Mouse (Mus musculus) induced T-regulatory cell, adult 2 months (primary cell): Measurements from ENCODE around the gene Gm17490.
"Not testable (repeated sequence)": the region's sequence is repeated elsewhere in the genome, so short reads cannot be mapped to it uniquely, and the experiment has no call there.

Experiments
- DNase-seq: peaks from one replicate; pipeline ENCODE4 v3.0.0-alpha.2; 2012; ENCODE audit warnings: low read depth

The Gm17490 gene

GRCm38 (mm10) chr2:11635035-11635434, 9.0 kb upstream of the Gm17490 start:
- peak; percentile 76 for DNase-seq

DNA sequence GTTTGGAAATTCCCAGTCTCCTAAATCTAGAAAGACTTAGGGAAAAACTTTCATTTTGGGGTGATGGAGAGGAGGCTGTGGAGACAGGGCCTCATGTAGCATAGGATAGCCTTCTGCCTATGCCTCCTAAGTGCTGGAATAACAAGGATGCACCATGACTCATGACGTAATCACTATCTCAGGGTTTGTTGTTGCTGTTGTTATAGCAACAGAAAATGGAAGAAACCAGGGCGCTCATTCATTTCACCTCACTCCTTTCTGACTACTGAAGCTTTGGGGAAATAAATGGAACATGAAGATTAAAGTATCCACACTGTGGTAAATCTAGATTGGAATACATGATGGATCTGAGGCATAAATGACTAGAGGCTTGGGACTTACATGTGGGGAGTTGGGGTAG, 2.3 kb downstream of the Gm17490 start:
- DNase-seq, result peak; percentile 82

GRCm38 (mm10) chr2:11623173-11623572, 2.9 kb downstream of the Gm17490 start:
- DNase-seq, result no peak

DNA sequence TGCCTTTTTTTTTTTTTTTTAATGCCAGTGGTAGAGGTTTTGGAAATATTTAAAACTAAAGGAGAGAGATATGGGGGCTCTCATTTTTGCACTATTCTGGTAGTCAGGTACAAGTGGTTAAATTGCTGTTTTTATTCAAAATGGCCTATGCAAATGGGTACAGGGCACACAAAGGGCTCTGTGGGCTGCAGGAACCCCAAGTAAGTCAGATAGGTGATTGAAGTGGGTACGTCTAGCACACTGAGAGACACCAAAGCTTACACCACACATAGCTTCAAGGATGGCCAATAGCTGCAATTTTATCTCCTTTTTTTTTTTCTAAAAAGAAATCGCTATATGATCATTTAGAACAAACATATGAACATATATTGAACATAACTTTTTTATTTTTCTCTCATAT, 6.5 kb downstream of the Gm17490 start:
- no peak for DNase-seq

DNA sequence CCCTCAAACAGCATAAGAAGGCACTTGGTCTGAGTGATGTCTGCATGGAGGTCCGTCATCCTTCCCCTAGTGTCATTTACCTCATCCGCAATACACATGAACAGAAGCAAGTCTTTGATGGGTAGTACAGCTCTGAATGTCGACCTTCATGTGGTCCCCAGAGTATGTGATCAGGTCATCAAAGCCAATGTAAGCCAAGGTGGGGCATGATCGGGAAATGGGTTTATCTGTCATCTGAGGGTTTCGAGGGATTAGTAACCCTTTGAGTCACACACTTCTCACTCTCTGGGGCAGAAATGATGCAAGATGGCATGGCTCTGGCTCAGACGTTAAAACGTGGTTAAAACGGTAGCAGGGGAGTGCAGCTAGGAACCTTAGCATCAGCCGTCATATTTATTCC, 9.2 kb downstream of the Gm17490 start:
- DNase-seq, result peak; percentile 83

- not testable (repeated sequence) for DNase-seq
Observed at GRCm38 (mm10) chr2:11612939-11613338, 13.1 kb downstream of the Gm17490 start.

DNA sequence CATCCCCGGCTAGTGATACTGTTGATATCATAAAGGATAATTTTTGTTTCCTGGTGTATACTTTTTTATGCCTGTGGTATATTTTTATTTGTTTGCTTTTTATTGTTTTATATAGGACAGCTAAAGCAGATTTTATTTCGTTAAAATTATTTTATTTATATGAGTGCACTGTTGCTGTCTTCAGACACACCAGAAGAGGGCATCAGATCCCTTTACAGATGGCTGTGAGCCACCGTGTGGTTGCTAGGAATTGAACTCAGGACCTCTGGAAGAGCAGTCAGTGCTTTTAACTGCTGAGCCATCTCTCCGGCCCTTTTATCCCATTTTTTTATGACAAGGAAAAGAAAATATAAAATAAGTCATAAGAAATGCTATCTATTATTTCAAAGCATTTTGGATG, 19.3 kb downstream of the Gm17490 start:
- DNase-seq, result not testable (repeated sequence)

DNA sequence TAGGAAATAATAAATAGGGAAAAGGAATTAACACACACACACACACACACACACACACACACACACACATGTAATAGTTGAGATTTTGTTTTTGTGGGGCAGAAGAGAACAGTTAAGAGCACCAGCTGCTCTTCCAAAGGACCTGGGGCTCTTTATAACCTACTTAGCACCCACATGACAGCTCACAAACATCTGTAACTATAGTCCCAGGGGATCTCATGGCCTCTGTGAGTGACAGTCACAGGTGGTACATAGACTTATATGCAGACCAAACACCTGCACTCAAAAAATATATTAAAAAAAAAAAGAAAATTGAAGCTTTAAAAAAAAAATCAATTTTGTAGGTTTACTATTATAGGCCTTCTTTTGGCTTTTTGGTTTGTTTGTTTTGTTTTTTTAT, 21.2 kb downstream of the Gm17490 start:
- DNase-seq, result no peak

- peak; percentile 21 for DNase-seq
Observed at GRCm38 (mm10) chr2:11604053-11604452, 22.0 kb downstream of the Gm17490 start, which contains the start of gene Rbm17. Gene Rbm17, minus strand, starts transcription at chr2:11604153.

- DNase-seq, result peak; percentile 98
Observed at GRCm38 (mm10) chr2:11602506-11603489, 23.3 kb downstream of the Gm17490 start.

GRCm38 (mm10) chr2:11601795-11602194, 24.3 kb downstream of the Gm17490 start:
- no peak for DNase-seq

DNA sequence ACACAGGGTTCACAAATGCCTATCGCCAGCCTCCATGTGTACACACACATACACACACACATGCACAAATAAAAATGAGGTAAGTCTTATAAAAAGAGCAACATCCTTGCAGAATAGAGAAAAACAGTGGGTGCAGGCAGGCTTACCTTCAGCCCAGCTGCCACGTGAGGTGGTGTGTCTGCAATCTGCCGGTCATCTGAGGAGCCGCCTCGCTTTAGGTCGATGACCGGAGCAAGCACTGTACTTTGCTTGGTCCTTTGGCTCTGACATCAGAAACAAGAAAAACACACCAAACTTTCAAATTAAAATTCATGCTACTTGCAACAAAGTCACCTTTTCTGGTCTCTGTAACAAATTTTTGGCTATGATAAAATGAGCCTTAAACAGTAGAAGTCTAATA, 28.2 kb downstream of the Gm17490 start:
- no peak for DNase-seq

DNA sequence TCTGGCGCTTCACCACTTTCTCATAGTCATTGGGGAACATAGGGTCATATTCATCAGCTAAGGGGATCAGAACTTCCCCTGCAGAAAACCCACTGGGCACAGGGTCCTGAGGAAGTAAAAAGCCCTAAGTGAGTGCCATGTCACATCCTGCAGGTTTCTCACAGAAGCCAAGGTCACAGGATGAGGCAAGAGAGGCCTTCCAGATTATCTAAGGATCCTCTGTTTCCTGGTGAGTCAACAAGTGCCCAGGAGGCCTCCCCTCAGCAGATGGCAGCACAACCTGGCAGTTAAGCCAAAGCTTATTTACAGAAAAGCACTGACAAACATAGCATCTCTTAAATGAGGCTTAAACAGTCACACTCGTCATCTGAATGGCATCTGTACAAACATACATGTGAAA, 29.4 kb downstream of the Gm17490 start:
- no peak for DNase-seq

GRCm38 (mm10) chr2:11587996-11588395, 38.1 kb downstream of the Gm17490 start:
- no peak for DNase-seq

- DNase-seq, result no peak
Observed at GRCm38 (mm10) chr2:11579399-11579798, 46.7 kb downstream of the Gm17490 start.

- DNase-seq, result no peak
Observed at GRCm38 (mm10) chr2:11578187-11578586, 47.9 kb downstream of the Gm17490 start.
